Mouse (Mus musculus) gastrocnemius, postnatal 4 days (tissue): Measurements from ENCODE around the gene Defa17. TPM values are rescaled to one million over a fixed set of nuclear protein-coding genes. Genes with fewer than 3 reads are reported as not detected.
"Not testable (repeated sequence)": the region's sequence is repeated elsewhere in the genome, so short reads cannot be mapped to it uniquely, and the experiment has no call there.

Experiments
- DNase-seq, 2 experiments: peaks; one replicate each; pipeline ENCODE4 v3.0.0; 2021 to 2022; ENCODE audit warnings: low spot score in 2 of 2, mixed read lengths in 2 of 2
- long read RNA-seq, 2 experiments: library from polyadenylated mRNA; stranded (forward); transcript quantifications; one replicate each; pipeline ENCODE4 v2.0.0; 2021
- total RNA-seq, 2 experiments: library from RNA; stranded (reverse); gene quantifications; 2 replicates each; pipeline ENCODE4 v1.2.3; 2021

Defa17 gene
- total RNA-seq: not detected
- long read RNA-seq, experiment 1: 0 reads
- long read RNA-seq, experiment 2: 0 reads

- not testable (repeated sequence) for DNase-seq
Measured at GRCm38 (mm10) chr8:21655480-21655879, at the start of gene Defa17. TSS of gene Defa17 (plus strand) at chr8:21655780.

- DNase-seq: not testable (repeated sequence)
Measured at GRCm38 (mm10) chr8:21617883-21618282, 37.7 kb upstream of the Defa17 start, which contains the start of gene Defa26. TSS of gene Defa26 (plus strand) at chr8:21618183.

- not testable (repeated sequence) for DNase-seq
Measured at GRCm38 (mm10) chr8:21665497-21665896, 9.9 kb downstream of the Defa17 start, which contains the start of gene Defa34. TSS of gene Defa34 (plus strand) at chr8:21665797.

- not testable (repeated sequence) for DNase-seq
Measured at GRCm38 (mm10) chr8:21703545-21703944, 48.0 kb downstream of the Defa17 start, which contains the start of gene AY761184. TSS of gene AY761184 (minus strand) at chr8:21703645.

Other genes with a start within 250 kb of the Defa17 start
- not detected for gene Defa36, start 228.4 kb upstream of the Defa17 start, total RNA-seq
- gene Gm7849, start 199.2 kb upstream of the Defa17 start, total RNA-seq: not detected
- gene Defa20, start 146.5 kb upstream of the Defa17 start, total RNA-seq: not detected
- gene Defa32, start 126.7 kb upstream of the Defa17 start, total RNA-seq: not detected
- gene Defa37, start 90.4 kb upstream of the Defa17 start, total RNA-seq: not detected
- not detected for gene Defa28, start 72.8 kb upstream of the Defa17 start, total RNA-seq
- gene Gm7861, start 61.3 kb upstream of the Defa17 start, total RNA-seq: not detected
- not detected for gene Defa26, start 37.6 kb upstream of the Defa17 start, total RNA-seq
- gene Defa34, start 10.0 kb downstream of the Defa17 start, total RNA-seq: not detected
- gene AY761184, start 47.9 kb downstream of the Defa17 start, total RNA-seq: not detected
- not detected for gene Defa24, start 78.7 kb downstream of the Defa17 start, total RNA-seq
- not detected for gene Defb50, start 167.8 kb downstream of the Defa17 start, total RNA-seq
- gene Defb2, start 184.1 kb downstream of the Defa17 start, total RNA-seq: not detected
- not detected for gene Defb10, start 203.1 kb downstream of the Defa17 start, total RNA-seq
- gene Defb9, start 229.6 kb downstream of the Defa17 start, total RNA-seq: not detected